Mouse (Mus musculus): ENCODE results near the gene Apol7b.
"Not testable (repeated sequence)": the region's sequence is repeated elsewhere in the genome, so short reads cannot be mapped to it uniquely, and the experiment has no call there.

- not testable (repeated sequence) for TF ChIP-seq POLR2A (IDR thresholded peaks at IDR 0.05; ENCODE audit: borderline replicate concordance, insufficient read depth, low read length); CTCF (IDR thresholded peaks at IDR 0.05; ENCODE audit: borderline replicate concordance, insufficient read depth, low read depth, low read length)
These were observed 31.6 kb downstream of the Apol7b start for GRCm38 (mm10) chr15:77415653-77416052.

Data from cerebellum, adult 2 months (tissue).